9 mouse cellular contexts compared by ENCODE assay signal in the genomic region with DNA sequence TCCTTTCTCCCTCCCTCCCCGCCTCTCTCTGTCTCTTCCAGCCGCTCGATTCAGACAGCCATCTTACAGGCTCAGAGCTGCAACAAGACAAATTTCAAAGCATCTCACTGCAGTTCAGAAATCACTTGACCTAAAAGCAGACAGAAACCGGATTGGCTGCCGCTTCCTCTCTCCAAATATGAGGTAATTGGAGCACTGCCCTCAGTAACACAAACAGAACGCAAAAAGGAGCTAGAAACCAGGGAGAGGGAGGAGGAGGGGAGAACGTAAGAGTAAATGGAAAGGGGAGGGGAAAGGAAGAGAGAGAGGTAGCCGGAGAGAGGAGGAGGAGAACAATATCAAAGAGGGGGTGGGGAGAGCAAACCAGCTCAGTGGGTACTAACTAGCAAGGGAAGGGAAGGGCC.
DNase-seq lines count a peak whose midpoint lies in the region; ATAC-seq lines count a peak whose summit lies in the region.
"Had no signal": no experiment of that assay in that cellular context is flagged by ENCODE, and none has a peak within 500 bp of the region (broad histone marks: within the 10 kb centered on the region; RNA-seq: fewer than 3 reads in every experiment).

No protein-coding gene starts in this region.

- no peaks in the 10 kb centered on the region for H3K9me3 ChIP-seq in forebrain, embryonic 11.5 days (ENCODE audit: control insufficient read depth, low read length)
- H3K9me3 ChIP-seq in hindbrain, embryonic 12.5 days (replicated peaks), result no peaks in the 10 kb centered on the region
- H3K9me3 ChIP-seq in midbrain, embryonic 11.5 days (ENCODE audit: control insufficient read depth, low read length), result no peaks in the 10 kb centered on the region
- H3K9me3 ChIP-seq in stomach, embryonic 16.5 days (replicated peaks; ENCODE audit: control insufficient read depth, low read length), result no peaks in the 10 kb centered on the region

- peak; percentile 9 for DNase-seq in ovary, adult 18-20 months (ENCODE audit: low spot score)
- DNase-seq in ovary, postnatal 10 days (ENCODE audit: low spot score), result no peak
- DNase-seq in forebrain, embryonic 11.5 days (ENCODE audit: low spot score), result no peak
- peak; percentile 61 to 81 for DNase-seq in left cerebral cortex, postnatal 14 days (ENCODE audit: low spot score in 2 of 2)
- peak; percentile 89 for DNase-seq in midbrain, embryonic 11.5 days (ENCODE audit: low spot score, missing footprints)

- H3K27ac ChIP-seq in forebrain, embryonic 11.5 days (ENCODE audit: low read depth, low read length), result no peak overlapping the region
- peak overlapping the region; percentile 81 for H3K27ac ChIP-seq in hindbrain, embryonic 12.5 days
- H3K27ac ChIP-seq in midbrain, embryonic 11.5 days (ENCODE audit: low read depth, low read length), result peak overlapping the region; percentile 35; the same call in 1 of the 2 replicates
- H3K27ac ChIP-seq in stomach, embryonic 16.5 days (ENCODE audit: low read length), result peak overlapping the region; percentile 43
- H3K27ac ChIP-seq: liver, embryonic 14.5 days had no signal

- H3K4me1 ChIP-seq in forebrain, embryonic 11.5 days (replicated peaks; ENCODE audit: control insufficient read depth, insufficient read depth, low read length), result peaks cover 4% of the 10 kb centered on the region
- H3K4me1 ChIP-seq in hindbrain, embryonic 12.5 days, result peaks cover 38% of the 10 kb centered on the region
- peaks cover 16% of the 10 kb centered on the region for H3K4me1 ChIP-seq in midbrain, embryonic 11.5 days (ENCODE audit: control insufficient read depth, insufficient read depth, low read length)
- peaks cover 18% of the 10 kb centered on the region for H3K4me1 ChIP-seq in stomach, embryonic 16.5 days (ENCODE audit: control insufficient read depth, insufficient read depth, low read length)

- no peaks in the 10 kb centered on the region for H3K27me3 ChIP-seq in forebrain, embryonic 11.5 days (ENCODE audit: control insufficient read depth, insufficient read depth, low read length)
- no peaks in the 10 kb centered on the region for H3K27me3 ChIP-seq in hindbrain, embryonic 12.5 days
- no peaks in the 10 kb centered on the region for H3K27me3 ChIP-seq in midbrain, embryonic 11.5 days (ENCODE audit: control insufficient read depth, insufficient read depth, low read length)
- no peaks in the 10 kb centered on the region for H3K27me3 ChIP-seq in stomach, embryonic 16.5 days (ENCODE audit: control insufficient read depth, insufficient read depth, low read length)

- H3K36me3 ChIP-seq in forebrain, embryonic 11.5 days (ENCODE audit: control insufficient read depth, insufficient read depth, low read length), result no peaks in the 10 kb centered on the region
- H3K36me3 ChIP-seq in hindbrain, embryonic 12.5 days, result no peaks in the 10 kb centered on the region
- H3K36me3 ChIP-seq in midbrain, embryonic 11.5 days (ENCODE audit: control insufficient read depth, insufficient read depth, low read length), result no peaks in the 10 kb centered on the region
- no peaks in the 10 kb centered on the region for H3K36me3 ChIP-seq in stomach, embryonic 16.5 days (ENCODE audit: control insufficient read depth, insufficient read depth, low read length)

- intact Hi-C loops in left cerebral cortex, postnatal 14 days (cut with DNase I), result no loop called here

- H3K4me3 ChIP-seq in forebrain, embryonic 11.5 days (ENCODE audit: low read depth, low read length), result peak overlapping the region; percentile 5; the same call in 1 of the 2 replicates
- peak overlapping the region; percentile 27 for H3K4me3 ChIP-seq in hindbrain, embryonic 12.5 days
- peak overlapping the region; percentile 19 for H3K4me3 ChIP-seq in midbrain, embryonic 11.5 days (ENCODE audit: low read depth, low read length)
- peak overlapping the region; percentile 39 for H3K4me3 ChIP-seq in stomach, embryonic 16.5 days (replicated peaks; ENCODE audit: low read length)

- peak overlapping the region; percentile 30; the same call in 1 of the 2 replicates for H3K9ac ChIP-seq in forebrain, embryonic 11.5 days (ENCODE audit: low read length)
- peak overlapping the region; percentile 57 for H3K9ac ChIP-seq in hindbrain, embryonic 12.5 days
- H3K9ac ChIP-seq in midbrain, embryonic 11.5 days (ENCODE audit: low read length), result peak overlapping the region; percentile 51
- H3K9ac ChIP-seq in stomach, embryonic 16.5 days (ENCODE audit: low read length), result peak overlapping the region; percentile 65
- H3K9ac ChIP-seq: liver, embryonic 14.5 days had no signal

- H3K4me2 ChIP-seq in forebrain, embryonic 11.5 days (ENCODE audit: low read depth, low read length, severe bottlenecking), result peak overlapping the region; percentile 44
- H3K4me2 ChIP-seq in hindbrain, embryonic 12.5 days (replicated peaks), result peak overlapping the region; percentile 52
- peak overlapping the region; percentile 40 for H3K4me2 ChIP-seq in midbrain, embryonic 11.5 days
- H3K4me2 ChIP-seq in stomach, embryonic 16.5 days (ENCODE audit: low read depth, low read length), result peak overlapping the region; percentile 51

- WGBS in forebrain, embryonic 11.5 days, result 4% methylated on average over 8 of the region's 8 CpGs
- WGBS in hindbrain, embryonic 12.5 days, result 6% methylated on average over 8 of the region's 8 CpGs
- 5% methylated on average over 8 of the region's 8 CpGs for WGBS in midbrain, embryonic 11.5 days
- 12% methylated on average over 8 of the region's 8 CpGs for WGBS in stomach, embryonic 16.5 days

- peak; percentile 63; the same call in 1 of the 2 replicates for ATAC-seq in forebrain, embryonic 11.5 days (replicated peaks; ENCODE audit: low FRiP score)
- ATAC-seq in hindbrain, embryonic 12.5 days (ENCODE audit: low FRiP score), result peak; percentile 51
- peak; percentile 30; the same call in 1 of the 2 replicates for ATAC-seq in midbrain, embryonic 11.5 days (ENCODE audit: low FRiP score)
- peak; percentile 64; the same call in 1 of the 2 replicates for ATAC-seq in stomach, embryonic 16.5 days (ENCODE audit: insufficient read depth, low FRiP score)
- ATAC-seq in granulocyte monocyte progenitor cell, adult 5-6 weeks (replicated peaks; ENCODE audit: poor library complexity, severe bottlenecking), result no peak

Comparison
In these comparisons a context has a peak if more than half of its experiments do, and no peak if none do; other contexts are left out.
1. DNase-seq: peak in ovary, adult 18-20 months (single experiment), left cerebral cortex, postnatal 14 days (2 of 2) and midbrain, embryonic 11.5 days (single experiment); none in ovary, postnatal 10 days (single experiment) and forebrain, embryonic 11.5 days (single experiment).
2. Peak in every context shown above with its lines, with median percentiles within 50 percentile points of each other: H3K4me2 ChIP-seq, H3K4me3 ChIP-seq and H3K9ac ChIP-seq.